Mouse (Mus musculus) hindbrain, embryonic 16.5 days (tissue): ENCODE results near the gene Dbi. TPM values are rescaled to one million over a fixed set of nuclear protein-coding genes. Genes with fewer than 3 reads are reported as not detected.

ENCODE experiments used
- ATAC-seq: fragments of 200-750 bp; cut with Nextera tagmentation; 2 replicates; pipeline ENCODE4 v1.8.0; 2017; ENCODE audit warnings: moderate TSS enrichment, moderate library complexity
- H3K27ac ChIP-seq: fragments of 300-500 bp; sonication (generic); 2 replicates; pipeline ENCODE4 v1.5.1; 2014; ENCODE audit warnings: low read depth, mild to moderate bottlenecking, control low read depth, low read length, moderate library complexity
- H3K27me3 ChIP-seq: fragments of 300-500 bp; sonication (generic); replicated peaks from 2 replicates; pipeline ENCODE4 v1.6.1; 2014; ENCODE audit warnings: low read length; ENCODE audit not compliant: control insufficient read depth, insufficient read depth
- H3K36me3 ChIP-seq: fragments of 300-500 bp; sonication (generic); 2 replicates; pipeline ENCODE4 v1.6.1; 2014; ENCODE audit warnings: mild to moderate bottlenecking, low read length, moderate library complexity, mixed read lengths; ENCODE audit not compliant: control insufficient read depth, insufficient read depth
- H3K4me1 ChIP-seq: fragments of 300-500 bp; sonication (generic); 2 replicates; pipeline ENCODE4 v1.6.1; 2014; ENCODE audit warnings: low read depth, low read length; ENCODE audit not compliant: control insufficient read depth, insufficient read depth
- H3K4me2 ChIP-seq: fragments of 300-500 bp; sonication (generic); 2 replicates; pipeline ENCODE4 v1.6.1; 2014; ENCODE audit warnings: mild to moderate bottlenecking, low read length, control low read depth, moderate library complexity
- H3K4me3 ChIP-seq: fragments of 300-500 bp; sonication (generic); 2 replicates; pipeline ENCODE4 v1.5.1; 2014; ENCODE audit warnings: mild to moderate bottlenecking, low read length, control low read depth, moderate library complexity
- H3K9ac ChIP-seq: fragments of 300-500 bp; sonication (generic); 2 replicates; pipeline ENCODE4 v1.6.1; 2014; ENCODE audit warnings: low read depth, mild to moderate bottlenecking, control low read depth, low read length, moderate library complexity
- H3K9me3 ChIP-seq: fragments of 300-500 bp; sonication (generic); 2 replicates; pipeline ENCODE4 v1.6.1; 2014; ENCODE audit warnings: mild to moderate bottlenecking, low read length, moderate library complexity; ENCODE audit not compliant: control insufficient read depth
- WGBS: fragments of 180-500 bp; shearing (Covaris S2); extraction: QIAGEN DNeasy Blood & Tissue Kit; methylation state at CpG from one replicate; pipeline ENCODE4 v1.1.7; 2014; 5-methylcytosine and 5-hydroxymethylcytosine counted together
- polyA plus RNA-seq: library from polyadenylated mRNA; unstranded; fragments of >200 nt; fragmentation: Nextera tagmentation; extraction: Ambion mirVana; gene quantifications from 2 replicates; pipeline ENCODE4 v1.2.1, GENCODE M21; 2015

Gene Dbi
- polyA plus RNA-seq, 1 experiment from 2014 or later, result 1,756 TPM

GRCm38 (mm10) chr1:120146994-120147393 lies 26.1 kb upstream of the Dbi start:
- Histone ChIP-seq H3K4me1 (no peaks in the 10 kb centered on the region), H3K9me3 (no peaks in the 10 kb centered on the region), H3K9ac (no peak overlapping the region), H3K27ac (no peak overlapping the region), H3K36me3 (no peaks in the 10 kb centered on the region), H3K4me3 (no peak overlapping the region), H3K4me2 (no peak overlapping the region), H3K27me3 (no peaks in the 10 kb centered on the region)
- no peak for ATAC-seq

DNA sequence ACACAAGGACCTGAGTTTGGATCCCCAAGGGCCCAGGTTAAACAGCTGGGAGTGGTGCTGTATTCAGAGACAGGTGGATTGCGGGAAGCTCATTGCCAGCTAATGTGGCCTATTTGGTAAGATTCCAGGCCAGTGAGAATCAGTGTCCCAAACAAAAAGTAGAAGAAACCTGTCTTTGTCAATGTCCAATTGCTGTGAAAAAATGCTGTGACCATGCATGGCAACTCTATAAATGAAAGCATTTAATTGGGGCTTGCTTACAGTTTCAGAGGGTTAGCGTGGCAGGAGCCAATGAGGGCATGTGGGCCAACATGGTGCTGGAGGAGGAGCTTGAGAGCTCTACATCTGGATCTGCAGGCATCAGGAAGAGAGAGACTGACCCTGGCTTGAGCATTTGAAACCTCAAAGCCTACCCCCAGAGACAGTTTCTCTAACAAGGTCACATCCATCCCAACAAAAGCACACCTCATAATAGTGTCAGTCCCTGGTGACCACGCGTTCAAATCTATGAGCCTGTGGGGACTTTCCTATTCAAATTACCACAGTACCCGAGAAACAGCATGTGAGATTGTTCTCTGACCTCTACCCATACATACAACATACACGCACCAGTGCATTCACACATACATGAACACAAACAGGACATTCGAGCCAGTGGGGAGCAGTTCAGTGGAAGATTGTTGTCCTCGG lies 24.8 kb upstream of the Dbi start:
- Histone ChIP-seq H3K9me3 (no peaks in the 10 kb centered on the region), H3K27ac (no peak overlapping the region), H3K9ac (no peak overlapping the region), H3K4me1 (no peaks in the 10 kb centered on the region), H3K4me2 (no peak overlapping the region), H3K27me3 (no peaks in the 10 kb centered on the region), H3K36me3 (no peaks in the 10 kb centered on the region), H3K4me3 (no peak overlapping the region)
- 81% methylated on average over 8 of the region's 8 CpGs for WGBS
- no peak for ATAC-seq

- no peaks in the 10 kb centered on the region for H3K4me1 ChIP-seq
- H3K36me3 ChIP-seq, result no peaks in the 10 kb centered on the region
- no peaks in the 10 kb centered on the region for H3K27me3 ChIP-seq
- H3K4me2 ChIP-seq, result no peak overlapping the region
- no peak overlapping the region for H3K9ac ChIP-seq
- no peak overlapping the region for H3K27ac ChIP-seq
- no peak overlapping the region for H3K4me3 ChIP-seq
- no peaks in the 10 kb centered on the region for H3K9me3 ChIP-seq
- ATAC-seq, result peak; percentile 63
- 44% methylated on average over 5 of the region's 5 CpGs for WGBS
Measured at GRCm38 (mm10) chr1:120142551-120142950, 21.7 kb upstream of the Dbi start.

DNA sequence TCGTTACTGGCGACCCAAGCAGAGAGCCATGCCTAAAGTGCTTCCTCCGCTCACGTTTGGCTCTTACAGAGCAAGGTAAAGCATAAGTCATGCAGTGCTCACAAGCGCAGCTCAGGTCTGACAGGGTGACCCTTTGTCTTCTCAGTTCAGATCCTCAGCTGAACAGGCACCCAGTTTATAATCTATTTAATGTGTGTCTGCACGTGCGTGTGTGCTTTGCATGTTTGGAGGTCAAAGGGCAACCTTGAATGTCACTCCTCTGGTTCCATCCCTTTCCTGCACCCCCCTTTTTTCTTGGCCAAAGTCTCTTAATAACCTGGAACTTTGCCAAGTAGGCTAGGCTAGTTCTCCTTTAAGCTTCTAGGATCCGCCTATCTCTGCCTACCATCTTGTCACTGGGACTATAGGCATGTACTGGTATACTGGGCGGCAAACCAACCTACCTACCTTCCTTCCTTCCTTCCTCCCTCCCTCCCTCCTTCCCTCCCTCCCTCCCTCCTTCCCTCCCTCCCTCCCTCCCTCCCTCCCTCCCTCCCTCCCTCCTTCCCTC lies 19.3 kb upstream of the Dbi start:
- no peaks in the 10 kb centered on the region for H3K4me1 ChIP-seq
- ATAC-seq, result no peak
- no peaks in the 10 kb centered on the region for H3K9me3 ChIP-seq
- H3K27ac ChIP-seq, result no peak overlapping the region
- no peak overlapping the region for H3K4me2 ChIP-seq
- H3K27me3 ChIP-seq, result no peaks in the 10 kb centered on the region
- no peaks in the 10 kb centered on the region for H3K36me3 ChIP-seq
- WGBS, result 91% methylated on average over 9 of the region's 9 CpGs
- no peak overlapping the region for H3K4me3 ChIP-seq
- H3K9ac ChIP-seq, result no peak overlapping the region

DNA sequence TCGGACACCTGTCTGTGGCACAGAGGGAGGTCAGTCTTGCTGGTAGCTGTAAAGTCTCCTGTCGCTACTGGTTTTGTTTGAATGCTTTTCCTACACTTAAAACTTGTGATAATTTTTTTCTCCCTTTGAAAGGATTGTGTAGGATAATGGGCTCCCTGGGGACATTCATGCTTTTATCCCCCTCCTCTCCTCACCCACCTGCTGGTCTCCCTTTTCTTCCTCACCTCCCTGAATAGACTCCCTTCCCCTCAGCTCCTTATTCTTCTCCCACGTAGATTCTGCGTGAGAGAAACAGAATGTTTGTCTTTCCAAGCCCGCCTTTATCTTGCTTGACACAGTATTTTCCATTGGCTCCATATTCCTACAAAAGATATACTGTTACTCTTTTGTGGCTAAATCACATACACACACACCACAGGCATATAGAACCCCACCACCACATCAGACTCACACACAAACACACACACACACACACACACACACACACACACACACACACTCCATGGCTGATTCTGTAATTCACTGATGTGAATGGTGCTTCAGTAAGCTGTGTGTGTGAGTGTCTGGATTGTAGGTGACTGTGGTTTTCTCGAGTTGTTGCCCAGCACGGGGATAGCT lies 18.2 kb upstream of the Dbi start:
- Histone ChIP-seq H3K9ac (no peak overlapping the region), H3K27ac (no peak overlapping the region), H3K4me1 (no peaks in the 10 kb centered on the region), H3K27me3 (no peaks in the 10 kb centered on the region), H3K9me3 (no peaks in the 10 kb centered on the region), H3K36me3 (no peaks in the 10 kb centered on the region), H3K4me2 (no peak overlapping the region), H3K4me3 (no peak overlapping the region)
- WGBS, result 23% methylated on average over 7 of the region's 7 CpGs
- no peak for ATAC-seq

DNA sequence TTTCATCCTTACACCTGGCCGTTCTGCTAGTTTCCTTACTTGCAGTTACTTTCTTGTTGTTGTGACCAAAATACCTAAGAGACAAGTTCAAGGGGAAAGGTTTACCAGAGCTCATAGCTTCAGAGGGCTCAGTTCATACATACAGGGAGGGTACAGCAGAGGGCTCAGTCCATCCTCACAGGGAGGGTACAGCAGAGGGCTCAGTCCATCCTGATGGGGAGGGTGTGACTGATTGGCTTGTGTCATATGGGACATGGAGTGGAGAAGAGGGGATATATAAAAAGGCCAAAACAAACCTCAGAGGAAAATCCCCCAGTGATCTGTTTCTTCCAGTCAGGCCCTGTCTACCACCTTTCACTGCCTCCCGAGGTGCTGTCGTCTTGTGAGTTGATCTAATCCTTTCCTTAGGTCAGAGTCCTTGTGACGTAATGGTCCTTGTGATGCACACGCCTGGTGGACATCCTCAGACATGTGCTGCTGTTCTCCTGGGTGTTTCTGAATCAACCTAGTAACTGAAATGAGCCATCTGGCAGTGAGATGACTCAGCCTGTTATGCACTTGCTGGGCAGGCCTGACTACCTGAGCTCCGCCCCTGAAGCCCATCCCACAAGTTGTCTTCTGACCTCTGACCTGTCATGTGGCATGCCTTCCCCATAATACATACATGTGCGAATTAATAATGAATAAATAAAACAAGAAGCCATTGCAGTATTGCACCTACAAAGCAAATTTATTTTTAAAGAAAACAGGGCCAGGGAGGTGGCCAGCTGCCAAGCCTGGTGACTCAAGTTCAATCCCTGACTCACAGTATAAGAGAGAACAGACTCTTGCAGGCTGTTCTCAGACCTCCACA lies 15.3 kb upstream of the Dbi start:
- H3K9me3 ChIP-seq, result no peaks in the 10 kb centered on the region
- no peaks in the 10 kb centered on the region for H3K36me3 ChIP-seq
- no peak overlapping the region for H3K9ac ChIP-seq
- WGBS, result 84% methylated on average over 7 of the region's 7 CpGs
- H3K4me3 ChIP-seq, result no peak overlapping the region
- no peak for ATAC-seq
- no peaks in the 10 kb centered on the region for H3K4me1 ChIP-seq
- H3K4me2 ChIP-seq, result no peak overlapping the region
- H3K27ac ChIP-seq, result no peak overlapping the region
- no peaks in the 10 kb centered on the region for H3K27me3 ChIP-seq

DNA sequence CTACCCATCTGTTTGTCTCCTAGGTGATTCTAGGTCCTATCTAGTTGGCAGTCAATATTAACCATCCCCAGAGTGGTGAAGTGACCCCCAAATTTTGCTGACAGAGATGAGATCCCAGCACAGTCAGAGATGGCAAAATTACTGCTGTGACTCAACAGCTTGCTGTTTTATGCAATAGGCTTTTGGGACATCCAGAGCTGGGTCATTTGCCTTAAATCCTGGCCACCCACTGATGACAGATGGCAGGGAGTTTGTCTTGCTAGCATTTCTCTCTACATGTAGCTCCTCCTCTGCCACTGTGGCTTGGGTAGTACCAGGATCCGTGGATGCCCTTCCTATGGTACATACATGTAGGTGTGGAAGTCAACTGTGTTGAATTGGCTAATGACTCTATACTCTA lies 11.5 kb upstream of the Dbi start:
- H3K4me3 ChIP-seq, result no peak overlapping the region
- H3K27me3 ChIP-seq, result no peaks in the 10 kb centered on the region
- no peaks in the 10 kb centered on the region for H3K9me3 ChIP-seq
- no peak overlapping the region for H3K9ac ChIP-seq
- no peak overlapping the region for H3K27ac ChIP-seq
- 95% methylated on average over 1 of the region's 1 CpGs for WGBS
- no peaks in the 10 kb centered on the region for H3K36me3 ChIP-seq
- ATAC-seq, result no peak
- no peak overlapping the region for H3K4me2 ChIP-seq
- no peaks in the 10 kb centered on the region for H3K4me1 ChIP-seq

DNA sequence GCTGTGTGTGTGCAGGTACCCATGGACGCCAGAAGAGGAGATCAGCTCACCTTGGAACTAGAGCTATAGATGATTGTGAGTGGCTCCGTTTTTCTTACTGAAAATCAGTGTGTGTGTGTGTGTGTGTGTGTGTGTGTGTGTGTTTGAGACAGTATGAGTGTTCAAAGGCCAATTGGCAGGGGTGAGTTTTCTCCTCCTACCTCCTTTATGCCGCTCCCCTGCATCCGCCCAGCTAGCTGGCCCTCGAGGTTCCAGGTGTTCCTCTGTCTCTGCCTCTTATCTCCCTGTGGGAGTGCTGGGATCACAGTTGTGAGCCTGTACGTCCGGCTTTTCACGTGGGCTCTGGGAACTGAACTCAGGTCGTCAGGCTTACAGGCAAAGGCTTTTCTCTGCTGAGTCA lies 5.4 kb upstream of the Dbi start:
- no peaks in the 10 kb centered on the region for H3K27me3 ChIP-seq
- 75% methylated on average over 9 of the region's 9 CpGs for WGBS
- no peak overlapping the region for H3K4me3 ChIP-seq
- ATAC-seq, result no peak
- no peak overlapping the region for H3K27ac ChIP-seq
- H3K9me3 ChIP-seq, result no peaks in the 10 kb centered on the region
- H3K9ac ChIP-seq, result no peak overlapping the region
- no peaks in the 10 kb centered on the region for H3K36me3 ChIP-seq
- H3K4me2 ChIP-seq, result no peak overlapping the region
- H3K4me1 ChIP-seq, result peaks cover 4% of the 10 kb centered on the region; the same call in 1 of the 2 replicates

- Histone ChIP-seq H3K9me3 (no peaks in the 10 kb centered on the region), H3K9ac (no peak overlapping the region), H3K4me3 (no peak overlapping the region), H3K4me1 (peaks cover 4% of the 10 kb centered on the region; the same call in 1 of the 2 replicates), H3K36me3 (no peaks in the 10 kb centered on the region), H3K27me3 (no peaks in the 10 kb centered on the region), H3K27ac (no peak overlapping the region), H3K4me2 (no peak overlapping the region)
- ATAC-seq, result no peak
- WGBS, result 74% methylated on average over 6 of the region's 6 CpGs
Measured at GRCm38 (mm10) chr1:120125471-120125870, 4.6 kb upstream of the Dbi start.
